Mouse (Mus musculus) embryonic facial prominence, embryonic 15.5 days (tissue): ENCODE results near the gene Tshr. TPM values are rescaled to one million over a fixed set of nuclear protein-coding genes. Genes with fewer than 3 reads are reported as not detected.
"Not testable (repeated sequence)": the region's sequence is repeated elsewhere in the genome, so short reads cannot be mapped to it uniquely, and the experiment has no call there.

Experiments
- ATAC-seq: fragments of 200-750 bp; cut with Nextera tagmentation; 2 replicates; pipeline ENCODE4 v1.8.0; 2017; ENCODE audit warnings: low read depth, moderate TSS enrichment; ENCODE audit not compliant: insufficient number of reproducible peaks, low FRiP score, low TSS enrichment
- H3K27ac ChIP-seq: fragments of 300-500 bp; sonication (generic); replicated peaks from 2 replicates; pipeline ENCODE4 v1.5.1; 2015; ENCODE audit warnings: mild to moderate bottlenecking, inconsistent platforms
- H3K27me3 ChIP-seq: fragments of 300-500 bp; sonication (generic); 2 replicates; pipeline ENCODE4 v1.6.1; 2015; ENCODE audit warnings: inconsistent platforms
- H3K36me3 ChIP-seq: fragments of 300-500 bp; sonication (generic); 2 replicates; pipeline ENCODE4 v1.6.1; 2015; ENCODE audit warnings: mild to moderate bottlenecking, inconsistent platforms
- H3K4me1 ChIP-seq: fragments of 300-500 bp; sonication (generic); 2 replicates; pipeline ENCODE4 v1.6.1; 2015; ENCODE audit warnings: inconsistent platforms
- H3K4me2 ChIP-seq: fragments of 300-500 bp; sonication (generic); replicated peaks from 2 replicates; pipeline ENCODE4 v1.6.1; 2015; ENCODE audit warnings: mild to moderate bottlenecking, inconsistent platforms
- H3K4me3 ChIP-seq: fragments of 300-500 bp; sonication (generic); replicated peaks from 2 replicates; pipeline ENCODE4 v1.5.1; 2015; ENCODE audit warnings: mild to moderate bottlenecking, inconsistent platforms
- H3K9ac ChIP-seq: fragments of 300-500 bp; sonication (generic); 2 replicates; pipeline ENCODE4 v1.6.1; 2015; ENCODE audit warnings: inconsistent platforms
- H3K9me3 ChIP-seq: fragments of 300-500 bp; sonication (generic); replicated peaks from 2 replicates; pipeline ENCODE4 v1.6.1; 2016; ENCODE audit warnings: inconsistent platforms
- WGBS: fragments of 180-500 bp; shearing (Covaris S2); methylation state at CpG from one replicate; pipeline ENCODE4 v1.1.7; 2015; 5-methylcytosine and 5-hydroxymethylcytosine counted together
- polyA plus RNA-seq: library from polyadenylated mRNA; unstranded; fragments of >200 nt; fragmentation: Nextera tagmentation; extraction: Ambion mirVana; gene quantifications from 2 replicates; pipeline ENCODE4 v1.2.1, GENCODE M21; 2015

Gene Tshr
- polyA plus RNA-seq, 1 experiment from 2014 or later = 0.75 TPM

GRCm38 (mm10) chr12:91567145-91567544 lies 182.8 kb downstream of the Tshr start:
- no peak overlapping the region for H3K9ac ChIP-seq
- H3K4me3 ChIP-seq = no peak overlapping the region
- H3K27me3 ChIP-seq = no peaks in the 10 kb centered on the region
- ATAC-seq = no peak
- no peaks in the 10 kb centered on the region for H3K4me1 ChIP-seq
- 92% methylated on average over 4 of the region's 4 CpGs for whole genome bisulfite sequencing
- peaks cover 55% of the 10 kb centered on the region for H3K36me3 ChIP-seq
- no peak overlapping the region for H3K27ac ChIP-seq
- no peak overlapping the region for H3K4me2 ChIP-seq
- H3K9me3 ChIP-seq = no peaks in the 10 kb centered on the region

DNA sequence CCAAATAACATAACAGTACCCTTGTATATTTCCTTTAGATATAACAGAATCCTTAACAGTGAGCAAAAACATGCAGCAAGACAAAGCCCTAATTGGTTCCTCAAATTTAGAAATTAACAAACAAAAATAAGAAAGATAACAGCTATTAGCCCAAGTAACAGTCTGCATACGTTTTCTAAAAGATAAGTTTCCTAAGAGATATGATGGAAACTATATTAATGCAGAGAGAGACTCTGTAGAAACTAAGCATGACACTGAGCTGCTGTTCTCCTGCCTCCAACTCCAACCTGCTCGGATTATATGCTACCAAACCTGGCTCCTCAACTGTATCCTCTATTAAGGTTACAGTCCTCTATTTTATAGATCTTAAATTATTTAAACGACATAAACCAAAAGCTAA lies 184.9 kb downstream of the Tshr start:
- H3K9ac ChIP-seq = no peak overlapping the region
- no peak overlapping the region for H3K27ac ChIP-seq
- no peaks in the 10 kb centered on the region for H3K4me1 ChIP-seq
- H3K27me3 ChIP-seq = no peaks in the 10 kb centered on the region
- 83% methylated on average over 3 of the region's 3 CpGs for WGBS
- ATAC-seq = no peak
- H3K4me2 ChIP-seq = no peak overlapping the region
- H3K36me3 ChIP-seq = peaks cover 54% of the 10 kb centered on the region
- no peak overlapping the region for H3K4me3 ChIP-seq
- H3K9me3 ChIP-seq = no peaks in the 10 kb centered on the region

DNA sequence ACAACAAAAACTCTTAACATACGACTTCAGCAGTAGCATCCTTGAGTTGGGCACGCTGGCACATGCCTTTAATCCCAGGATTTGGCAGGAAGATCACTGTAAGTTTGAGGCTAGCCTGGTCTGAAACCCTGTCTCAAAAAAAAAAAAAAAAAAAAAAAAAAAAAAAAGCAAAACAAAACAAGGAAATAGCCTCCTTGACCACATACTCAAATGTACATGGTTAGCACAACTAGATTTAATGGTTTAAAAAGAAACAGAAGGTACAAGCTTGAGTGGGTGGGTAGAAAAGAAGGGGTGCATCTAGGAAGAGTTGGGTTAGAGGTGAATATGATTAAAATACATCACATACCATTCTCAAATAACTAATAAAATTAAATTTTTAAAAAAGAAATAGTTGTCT lies 187.3 kb downstream of the Tshr start:
- Histone ChIP-seq H3K9me3 (no peaks in the 10 kb centered on the region), H3K4me3 (no peak overlapping the region), H3K27ac (no peak overlapping the region), H3K4me1 (no peaks in the 10 kb centered on the region), H3K9ac (no peak overlapping the region), H3K27me3 (no peaks in the 10 kb centered on the region), H3K36me3 (peaks cover 59% of the 10 kb centered on the region), H3K4me2 (no peak overlapping the region)
- no peak for ATAC-seq
- WGBS = 76% methylated on average over 2 of the region's 2 CpGs

DNA sequence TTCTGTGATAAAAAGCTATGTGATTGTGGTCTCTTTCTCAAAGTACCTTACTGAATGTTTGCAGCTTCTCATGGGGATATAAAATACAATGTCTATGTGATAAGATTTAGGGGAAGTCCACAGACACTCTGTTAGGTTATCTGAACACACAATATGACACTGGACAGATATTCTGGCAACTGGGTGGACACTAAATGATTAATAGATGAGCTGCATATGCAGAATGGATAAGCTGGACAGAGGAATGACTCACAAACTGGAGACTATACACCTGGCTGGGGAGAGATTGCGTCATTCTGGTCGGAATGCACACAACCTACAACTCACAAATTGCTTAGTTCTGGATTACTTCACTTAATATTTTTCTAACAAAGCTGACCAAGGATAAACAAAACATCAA lies 195.3 kb downstream of the Tshr start:
- H3K27me3 ChIP-seq = no peaks in the 10 kb centered on the region
- H3K9ac ChIP-seq = no peak overlapping the region
- WGBS = 94% methylated on average over 2 of the region's 2 CpGs
- H3K4me3 ChIP-seq = no peak overlapping the region
- H3K9me3 ChIP-seq = no peaks in the 10 kb centered on the region
- H3K4me1 ChIP-seq = 0 out of 2 replicates have a peak, but pooled peaks cover 3% of the 10 kb centered on the region
- no peak overlapping the region for H3K27ac ChIP-seq
- H3K36me3 ChIP-seq = peaks cover 16% of the 10 kb centered on the region
- no peak overlapping the region for H3K4me2 ChIP-seq
- ATAC-seq = no peak

- no peak overlapping the region for H3K9ac ChIP-seq
- no peak overlapping the region for H3K4me3 ChIP-seq
- ATAC-seq = no peak
- H3K4me1 ChIP-seq = 0 out of 2 replicates have a peak, but pooled peaks cover 3% of the 10 kb centered on the region
- H3K27me3 ChIP-seq = no peaks in the 10 kb centered on the region
- H3K9me3 ChIP-seq = no peaks in the 10 kb centered on the region
- peaks cover 13% of the 10 kb centered on the region; the same call in 1 of the 2 replicates for H3K36me3 ChIP-seq
- no peak overlapping the region for H3K4me2 ChIP-seq
- no peak overlapping the region for H3K27ac ChIP-seq
- 83% methylated on average over 6 of the region's 6 CpGs for WGBS
These were observed 197.1 kb downstream of the Tshr start for GRCm38 (mm10) chr12:91581204-91582070.

DNA sequence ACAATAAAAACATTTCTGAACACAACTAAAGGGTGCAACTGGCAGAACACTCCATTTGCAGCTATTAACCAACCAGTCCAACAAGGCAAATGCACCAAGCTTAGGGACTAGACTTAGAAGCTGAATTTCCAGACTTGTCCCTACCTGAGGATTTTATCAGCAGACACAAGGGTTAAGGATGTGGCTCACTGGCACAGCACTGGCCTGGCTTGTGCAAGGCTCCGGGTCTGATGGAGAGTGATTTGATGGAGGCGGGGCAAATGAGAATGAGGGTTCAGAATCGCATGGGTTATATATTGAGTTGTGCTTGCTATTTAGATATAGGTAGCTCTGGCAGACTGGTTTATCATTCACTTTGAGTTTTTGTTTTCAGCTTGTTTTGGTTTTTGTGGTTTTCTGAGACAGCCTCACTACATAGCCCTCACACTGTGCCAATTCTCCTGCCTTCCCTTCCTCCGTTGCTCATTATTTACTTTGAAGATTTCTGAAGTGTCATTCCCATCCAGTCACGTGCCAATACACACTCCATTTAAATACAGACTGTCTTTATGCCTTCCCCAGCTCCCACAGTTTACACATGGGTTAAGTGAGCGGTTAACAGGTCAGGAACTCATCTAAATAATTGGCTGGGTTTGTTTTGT lies 198.1 kb downstream of the Tshr start:
- Histone ChIP-seq H3K4me1 (peaks cover 10% of the 10 kb centered on the region), H3K36me3 (peaks cover 13% of the 10 kb centered on the region; the same call in 1 of the 2 replicates), H3K4me3 (no peak overlapping the region), H3K27ac (no peak overlapping the region), H3K27me3 (no peaks in the 10 kb centered on the region), H3K4me2 (no peak overlapping the region), H3K9ac (no peak overlapping the region), H3K9me3 (no peaks in the 10 kb centered on the region)
- 66% methylated on average over 6 of the region's 6 CpGs for WGBS
- ATAC-seq = no peak

- no peak overlapping the region for H3K4me2 ChIP-seq
- H3K27ac ChIP-seq = no peak overlapping the region
- H3K36me3 ChIP-seq = peaks cover 7% of the 10 kb centered on the region; the same call in 1 of the 2 replicates
- H3K4me1 ChIP-seq = peaks cover 12% of the 10 kb centered on the region
- ATAC-seq = no peak
- no peaks in the 10 kb centered on the region for H3K27me3 ChIP-seq
- H3K9ac ChIP-seq = no peak overlapping the region
- 88% methylated on average over 6 of the region's 6 CpGs for WGBS
- H3K4me3 ChIP-seq = no peak overlapping the region
- H3K9me3 ChIP-seq = no peaks in the 10 kb centered on the region
These were observed 199.0 kb downstream of the Tshr start for GRCm38 (mm10) chr12:91583409-91583808.

- Histone ChIP-seq H3K27ac (no peak overlapping the region), H3K36me3 (peaks cover 7% of the 10 kb centered on the region; the same call in 1 of the 2 replicates), H3K9me3 (no peaks in the 10 kb centered on the region), H3K4me1 (peaks cover 12% of the 10 kb centered on the region), H3K9ac (no peak overlapping the region), H3K27me3 (no peaks in the 10 kb centered on the region), H3K4me2 (no peak overlapping the region), H3K4me3 (no peak overlapping the region)
- no peak for ATAC-seq
- 85% methylated on average over 3 of the region's 3 CpGs for WGBS
These were observed 200.8 kb downstream of the Tshr start for GRCm38 (mm10) chr12:91585206-91585605.

GRCm38 (mm10) chr12:91585815-91586214 lies 201.5 kb downstream of the Tshr start:
- H3K9me3 ChIP-seq, H3K4me3 ChIP-seq, ATAC-seq, H3K4me2 ChIP-seq, H3K27me3 ChIP-seq, H3K36me3 ChIP-seq, H3K27ac ChIP-seq, H3K9ac ChIP-seq: not testable (repeated sequence)
- peaks cover 14% of the 10 kb centered on the region for H3K4me1 ChIP-seq
- WGBS = 93% methylated on average over 4 of the region's 4 CpGs

DNA sequence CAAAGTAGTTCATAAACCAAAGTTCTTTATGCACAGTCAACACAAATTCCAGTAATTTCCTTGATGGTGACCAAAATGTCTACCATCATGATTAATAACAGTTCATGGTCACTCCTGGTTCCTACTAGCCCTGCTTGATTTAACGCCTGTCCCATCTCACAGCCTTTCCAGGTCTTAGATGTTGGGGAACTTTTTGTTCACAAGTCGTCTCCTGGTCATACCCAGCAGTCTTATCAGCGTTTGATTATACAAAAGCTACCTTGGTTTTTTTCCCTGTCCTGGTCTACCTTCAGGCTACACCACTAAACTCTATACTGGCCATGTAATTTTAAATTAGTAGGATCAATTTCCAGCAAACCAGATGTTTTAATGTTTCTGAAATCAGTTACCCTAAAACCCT lies 202.7 kb downstream of the Tshr start:
- H3K27ac ChIP-seq = no peak overlapping the region
- peaks cover 7% of the 10 kb centered on the region; the same call in 1 of the 2 replicates for H3K36me3 ChIP-seq
- no peaks in the 10 kb centered on the region for H3K9me3 ChIP-seq
- no peaks in the 10 kb centered on the region for H3K27me3 ChIP-seq
- ATAC-seq = no peak
- H3K9ac ChIP-seq = 0 out of 2 replicates have a peak overlapping the region, but pooled peaks have one; percentile 95
- WGBS = 46% methylated on average over 3 of the region's 3 CpGs
- peak overlapping the region; percentile 52 for H3K4me2 ChIP-seq
- H3K4me3 ChIP-seq = peak overlapping the region; percentile 81
- peaks cover 20% of the 10 kb centered on the region for H3K4me1 ChIP-seq

DNA sequence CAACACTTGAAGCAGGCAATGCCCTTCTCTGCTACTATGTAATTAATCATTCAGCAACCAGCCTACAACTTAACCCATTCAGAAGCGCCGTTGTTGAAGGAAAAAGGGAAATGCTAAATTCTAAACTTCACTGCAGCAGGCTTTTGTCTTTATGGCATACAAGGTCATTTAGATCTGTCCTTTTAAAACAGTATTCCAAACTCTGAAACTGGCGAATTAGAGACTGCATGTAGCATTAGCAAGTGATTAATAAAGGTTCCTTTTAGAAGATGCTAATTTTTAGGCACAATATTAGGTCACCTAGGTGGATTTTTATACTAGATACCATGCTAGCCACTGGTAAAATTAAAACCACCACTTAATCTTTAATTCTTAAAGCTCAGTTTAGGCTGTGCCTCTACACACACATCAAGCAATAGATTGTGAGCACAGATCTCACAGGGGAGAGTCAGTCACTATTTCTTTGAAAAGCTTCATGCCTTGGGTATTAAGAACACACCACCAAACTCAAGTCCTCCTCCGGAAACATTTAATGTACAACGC lies 203.2 kb downstream of the Tshr start:
- WGBS = 16% methylated on average over 5 of the region's 5 CpGs
- Histone ChIP-seq H3K4me3 (peak overlapping the region; percentile 81), H3K4me2 (peak overlapping the region; percentile 52), H3K27me3 (no peaks in the 10 kb centered on the region), H3K4me1 (peaks cover 19% of the 10 kb centered on the region), H3K36me3 (peaks cover 7% of the 10 kb centered on the region; the same call in 1 of the 2 replicates), H3K9ac (peak overlapping the region; percentile 95), H3K27ac (peak overlapping the region; percentile 100), H3K9me3 (no peaks in the 10 kb centered on the region)
- ATAC-seq = no peak
